Mouse (Mus musculus): ENCODE results near the gene Ap5b1. TPM values are rescaled to one million over a fixed set of nuclear protein-coding genes. Genes with fewer than 3 reads are reported as not detected.

The Ap5b1 gene
- total RNA-seq (2023) = 10 to 100 TPM; 35.2 to 39.9 TPM

GRCm38 (mm10) chr19:5567534-5568469 is at the start of gene Ap5b1:
TSS of gene Ap5b1 (plus strand) at chr19:5568025.

GRCm38 (mm10) chr19:5560457-5561041 is 7.3 kb upstream of the Ap5b1 start, which contains the start of gene Ovol1:
TSS of gene Ovol1 (minus strand) at chr19:5560646.

GRCm38 (mm10) chr19:5601752-5602541 is 34.1 kb downstream of the Ap5b1 start, which contains the start of gene Rnaseh2c:
TSS of gene Rnaseh2c (plus strand) at chr19:5601873.

GRCm38 (mm10) chr19:5609547-5610404 is 42.0 kb downstream of the Ap5b1 start, which contains the start of gene Kat5:
TSS of gene Kat5 (minus strand) at chr19:5610237.

Other genes with a start within 250 kb of the Ap5b1 start
- gene Catsper1, start 232.3 kb upstream of the Ap5b1 start, total RNA-seq (2023) = not detected
- gene Cst6, start 218.5 kb upstream of the Ap5b1 start, total RNA-seq (2023) = not detected
- 10 to 100 TPM; 17.1 to 24.3 TPM for gene Eif1ad, start 201.3 kb upstream of the Ap5b1 start, total RNA-seq (2023)
- 10 to 100 TPM; 59.5 to 66.0 TPM for gene Banf1, start 200.9 kb upstream of the Ap5b1 start, total RNA-seq (2023)
- 100 to 1,000 TPM; 129 to 130 TPM for gene Sart1, start 179.3 kb upstream of the Ap5b1 start, total RNA-seq (2023)
- not detected for gene Tsga10ip, start 165.5 kb upstream of the Ap5b1 start, total RNA-seq (2023)
- 100 to 1,000 TPM; 165 to 176 TPM for gene Drap1, start 143.0 kb upstream of the Ap5b1 start, total RNA-seq (2023)
- gene AI837181, start 142.9 kb upstream of the Ap5b1 start, total RNA-seq (2023) = 10 to 100 TPM; 46.9 to 52.7 TPM
- 1 to 10 TPM; 2.0 to 3.2 TPM for gene Fosl1, start 120.5 kb upstream of the Ap5b1 start, total RNA-seq (2023)
- gene Ccdc85b, start 110.1 kb upstream of the Ap5b1 start, total RNA-seq (2023) = 1 to 10 TPM; 3.7 to 4.6 TPM
- gene Fibp, start 107.4 kb upstream of the Ap5b1 start, total RNA-seq (2023) = 10 to 100 TPM; 80.6 to 81.0 TPM
- under 1 TPM; 0.46 to 0.73 TPM for gene Ctsw, start 99.5 kb upstream of the Ap5b1 start, total RNA-seq (2023)
- 1 to 10 TPM; 5.1 to 6.7 TPM for gene Efemp2, start 94.1 kb upstream of the Ap5b1 start, total RNA-seq (2023)
- gene Mus81, start 79.6 kb upstream of the Ap5b1 start, total RNA-seq (2023) = 10 to 100 TPM; 16.7 to 17.4 TPM
- gene Cfl1, start 77.6 kb upstream of the Ap5b1 start, total RNA-seq (2023) = 1,000 to 10,000 TPM; 1,345 to 1,440 TPM
- 1 to 10 TPM; 1.3 to 1.4 TPM for gene 1700020D05Rik, start 64.2 kb upstream of the Ap5b1 start, total RNA-seq (2023)
- 1 to 10 TPM; 2.0 to 4.9 TPM for gene Snx32, start 57.5 kb upstream of the Ap5b1 start, total RNA-seq (2023)
- not detected for gene Ovol1, start 7.4 kb upstream of the Ap5b1 start, total RNA-seq (2023)
- 10 to 100 TPM; 64.5 to 74.1 TPM for gene Rnaseh2c, start 33.8 kb downstream of the Ap5b1 start, total RNA-seq (2023)
- gene Kat5, start 42.2 kb downstream of the Ap5b1 start, total RNA-seq (2023) = 10 to 100 TPM; 87.2 to 88.5 TPM
- gene Rela, start 69.5 kb downstream of the Ap5b1 start, total RNA-seq (2023) = 100 to 1,000 TPM; 150 to 154 TPM
- gene Sipa1, start 95.7 kb downstream of the Ap5b1 start, total RNA-seq (2023) = 100 to 1,000 TPM; 153 to 157 TPM
- 100 to 1,000 TPM; 113 to 114 TPM for gene Map3k11, start 120.7 kb downstream of the Ap5b1 start, total RNA-seq (2023)
- gene Pcnx3, start 120.9 kb downstream of the Ap5b1 start, total RNA-seq (2023) = 100 to 1,000 TPM; 112 to 131 TPM
- gene Kcnk7, start 136.3 kb downstream of the Ap5b1 start, total RNA-seq (2023) = not detected
- 100 to 1,000 TPM; 236 to 244 TPM for gene Ehbp1l1, start 158.3 kb downstream of the Ap5b1 start, total RNA-seq (2023)
- gene Fam89b, start 161.6 kb downstream of the Ap5b1 start, total RNA-seq (2023) = 100 to 1,000 TPM in 1 of 2 experiments, 10 to 100 TPM in 1; 98.8 to 107 TPM
- 1 to 10 TPM; 3.8 to 5.4 TPM for gene Ltbp3, start 172.9 kb downstream of the Ap5b1 start, total RNA-seq (2023)
- 100 to 1,000 TPM in 1 of 2 experiments, 10 to 100 TPM in 1; 92.2 to 100 TPM for gene Scyl1, start 203.4 kb downstream of the Ap5b1 start, total RNA-seq (2023)